In the genomic region with DNA sequence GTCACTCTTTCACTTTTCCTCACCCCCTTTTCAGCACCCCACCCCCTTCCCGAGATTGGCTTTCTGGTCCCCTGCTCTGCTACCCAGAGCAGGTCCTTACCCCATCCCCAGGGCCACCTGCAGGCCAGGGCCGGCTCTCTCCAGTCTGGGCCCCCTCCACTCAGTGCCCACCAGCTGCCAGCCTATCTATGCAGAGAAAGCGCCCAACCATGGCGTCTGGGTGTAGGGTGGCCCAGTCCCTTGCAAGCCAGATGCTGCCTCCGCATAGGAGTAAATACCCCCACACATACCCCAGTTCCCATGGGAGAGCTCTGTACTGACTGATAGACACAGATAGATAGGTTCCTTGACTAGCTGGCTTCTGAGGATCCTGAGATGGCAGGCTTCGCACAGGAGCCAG, we compare ENCODE assay signal across 18 mouse cellular contexts. TPM values are rescaled to one million over a fixed set of nuclear protein-coding genes. Genes with fewer than 3 reads are reported as not detected.
DNase-seq lines count a peak whose midpoint lies in the region; ATAC-seq and TF ChIP-seq lines count a peak whose summit lies in the region.
"Had no signal": no experiment of that assay in that cellular context is flagged by ENCODE, and none has a peak within 500 bp of the region (broad histone marks: within the 10 kb centered on the region; RNA-seq: fewer than 3 reads in every experiment).

No protein-coding gene starts in this region.

- 37% methylated on average over 6 of the region's 6 CpGs for WGBS in kidney, embryonic 15.5 days
- 59% methylated on average over 6 of the region's 6 CpGs for WGBS in midbrain, embryonic 12.5 days
- WGBS in midbrain, postnatal 0 days: 66% methylated on average over 6 of the region's 6 CpGs
- WGBS in hindbrain, embryonic 16.5 days: 49% methylated on average over 6 of the region's 6 CpGs
- 81% methylated on average over 6 of the region's 6 CpGs for WGBS in small intestine, adult 2 months

- no peak overlapping the region for H3K4me3 ChIP-seq in kidney, embryonic 15.5 days (replicated peaks)
- no peak overlapping the region for H3K4me3 ChIP-seq in midbrain, embryonic 12.5 days
- no peak overlapping the region for H3K4me3 ChIP-seq in midbrain, postnatal 0 days (ENCODE audit: low read depth, low read length)
- H3K4me3 ChIP-seq in hindbrain, embryonic 16.5 days (ENCODE audit: low read length): no peak overlapping the region
- H3K4me3 ChIP-seq in small intestine, adult 2 months (ENCODE audit: low read depth, low read length): peak overlapping the region; percentile 68
- H3K4me3 ChIP-seq: intestine, embryonic 15.5 days; limb, embryonic 13.5 days; liver, embryonic 15.5 days; myocyte had no signal

- H3K9ac ChIP-seq in kidney, embryonic 15.5 days: no peak overlapping the region
- no peak overlapping the region for H3K9ac ChIP-seq in midbrain, embryonic 12.5 days (replicated peaks)
- no peak overlapping the region for H3K9ac ChIP-seq in midbrain, postnatal 0 days (replicated peaks; ENCODE audit: low read length, poor library complexity, severe bottlenecking)
- no peak overlapping the region for H3K9ac ChIP-seq in hindbrain, embryonic 16.5 days (ENCODE audit: low read depth, low read length)
- H3K9ac ChIP-seq: intestine, embryonic 15.5 days; liver, embryonic 15.5 days had no signal

- peak overlapping the region; percentile 51 for H3K4me2 ChIP-seq in kidney, embryonic 15.5 days
- H3K4me2 ChIP-seq in midbrain, embryonic 12.5 days (replicated peaks): no peak overlapping the region
- H3K4me2 ChIP-seq in midbrain, postnatal 0 days (ENCODE audit: low read depth, low read length, poor library complexity, severe bottlenecking): no peak overlapping the region
- no peak overlapping the region for H3K4me2 ChIP-seq in hindbrain, embryonic 16.5 days (ENCODE audit: low read length)
- H3K4me2 ChIP-seq: heart, embryonic 11.5 days; limb, embryonic 13.5 days; liver, embryonic 15.5 days had no signal

- TF ChIP-seq CTCF in midbrain, postnatal 0 days (IDR thresholded peaks at IDR 0.05): no peak
- no peak for TF ChIP-seq CTCF in small intestine, adult 2 months (IDR thresholded peaks at IDR 0.05; ENCODE audit: extremely low read depth, insufficient read length, insufficient replicate concordance, low read depth, low read length)

- no peaks in the 10 kb centered on the region for H3K9me3 ChIP-seq in kidney, embryonic 15.5 days (replicated peaks)
- no peaks in the 10 kb centered on the region for H3K9me3 ChIP-seq in midbrain, embryonic 12.5 days
- no peaks in the 10 kb centered on the region for H3K9me3 ChIP-seq in midbrain, postnatal 0 days (ENCODE audit: low read length)
- no peaks in the 10 kb centered on the region for H3K9me3 ChIP-seq in hindbrain, embryonic 16.5 days (ENCODE audit: control insufficient read depth, low read length)
- H3K9me3 ChIP-seq: G1E; intestine, embryonic 15.5 days; limb, embryonic 13.5 days; liver, embryonic 15.5 days had no signal

- peaks cover 56% of the 10 kb centered on the region for H3K4me1 ChIP-seq in kidney, embryonic 15.5 days
- H3K4me1 ChIP-seq in midbrain, embryonic 12.5 days: peaks cover 12% of the 10 kb centered on the region; the same call in 1 of the 2 replicates
- H3K4me1 ChIP-seq in midbrain, postnatal 0 days (ENCODE audit: insufficient read depth, low read length): peaks cover 5% of the 10 kb centered on the region; the same call in 1 of the 2 replicates
- H3K4me1 ChIP-seq in hindbrain, embryonic 16.5 days (ENCODE audit: control insufficient read depth, insufficient read depth, low read depth, low read length): no peaks in the 10 kb centered on the region
- H3K4me1 ChIP-seq in small intestine, adult 2 months (ENCODE audit: control insufficient read depth, insufficient read depth, insufficient read length, low read length): peaks cover 38% of the 10 kb centered on the region

- H3K27ac ChIP-seq in kidney, embryonic 15.5 days: peak overlapping the region; percentile 37; the same call in 1 of the 2 replicates
- H3K27ac ChIP-seq in midbrain, embryonic 12.5 days (replicated peaks): no peak overlapping the region
- no peak overlapping the region for H3K27ac ChIP-seq in midbrain, postnatal 0 days (ENCODE audit: low read depth, low read length)
- no peak overlapping the region for H3K27ac ChIP-seq in hindbrain, embryonic 16.5 days (ENCODE audit: low read depth, low read length)
- no peak overlapping the region for H3K27ac ChIP-seq in small intestine, adult 2 months (ENCODE audit: insufficient read depth, low read depth, low read length)
- H3K27ac ChIP-seq: intestine, embryonic 15.5 days; limb, embryonic 13.5 days; liver, embryonic 15.5 days had no signal

- TF ChIP-seq POLR2A in small intestine, adult 2 months (IDR thresholded peaks at IDR 0.05; ENCODE audit: low read depth, low read length): no peak

- H3K36me3 ChIP-seq in kidney, embryonic 15.5 days: no peaks in the 10 kb centered on the region
- no peaks in the 10 kb centered on the region for H3K36me3 ChIP-seq in midbrain, embryonic 12.5 days
- no peaks in the 10 kb centered on the region for H3K36me3 ChIP-seq in midbrain, postnatal 0 days (ENCODE audit: insufficient read depth, low read length)
- H3K36me3 ChIP-seq in hindbrain, embryonic 16.5 days (ENCODE audit: control insufficient read depth, insufficient read depth, low read length): no peaks in the 10 kb centered on the region
- H3K36me3 ChIP-seq in small intestine, adult 2 months (ENCODE audit: control insufficient read depth, insufficient read depth, low read length): peaks cover 16% of the 10 kb centered on the region
- H3K36me3 ChIP-seq: G1E; intestine, embryonic 15.5 days; limb, embryonic 13.5 days; liver, embryonic 15.5 days had no signal

- peaks cover 36% of the 10 kb centered on the region for H3K27me3 ChIP-seq in kidney, embryonic 15.5 days
- peaks cover 63% of the 10 kb centered on the region for H3K27me3 ChIP-seq in midbrain, embryonic 12.5 days
- H3K27me3 ChIP-seq in midbrain, postnatal 0 days (ENCODE audit: insufficient read depth, low read length): peaks cover 16% of the 10 kb centered on the region
- peaks cover 18% of the 10 kb centered on the region for H3K27me3 ChIP-seq in hindbrain, embryonic 16.5 days (replicated peaks; ENCODE audit: control insufficient read depth, insufficient read depth, low read length)
- no peaks in the 10 kb centered on the region for H3K27me3 ChIP-seq in small intestine, adult 2 months (ENCODE audit: control insufficient read depth, insufficient read depth, low read length)

- DNase-seq in kidney, adult 18-20 months: no peak
- no peak for DNase-seq in midbrain, postnatal 0 days (ENCODE audit: low spot score)
- no peak for DNase-seq in adipocyte (ENCODE audit: low spot score)
- DNase-seq in left cerebral cortex, adult 9 months (ENCODE audit: low spot score in 2 of 2): no peak
- DNase-seq: cerebellum, adult 9-11 months; gastrocnemius, postnatal 25 days; lung, postnatal 10 days; thymus, postnatal 36 days had no signal

- peak; percentile 83 for ATAC-seq in kidney, embryonic 15.5 days (replicated peaks; ENCODE audit: low FRiP score)
- ATAC-seq in midbrain, embryonic 12.5 days (ENCODE audit: low FRiP score, low read depth): peak; percentile 57; the same call in 1 of the 2 replicates
- ATAC-seq in midbrain, postnatal 0 days (ENCODE audit: low FRiP score): no peak
- ATAC-seq in hindbrain, embryonic 16.5 days: 0 out of 2 replicates have a peak, but pooled peaks have one; percentile 18
- ATAC-seq: intestine, embryonic 15.5 days had no signal

RNA-seq across cellular contexts. Expression of a gene that starts 4.4 kb away (rescaled TPM):
- polyA plus RNA-seq in kidney, embryonic 15.5 days (2015; fragmentation: Nextera tagmentation; extraction: Ambion mirVana): 13.3 and 16.3 TPM in 2 replicates
- polyA plus RNA-seq in midbrain, embryonic 12.5 days (2016; fragmentation: Nextera tagmentation; extraction: Ambion mirVana): 0.94 and 1.2 TPM in 2 replicates
- 2.6 and 3.5 TPM in 2 replicates for total RNA-seq in midbrain, postnatal 0 days (2014; rRNA removed)
- 2.2 and 2.6 TPM in 2 replicates for polyA plus RNA-seq in midbrain, postnatal 0 days (2015; fragmentation: Nextera tagmentation; extraction: Ambion mirVana)
- polyA plus RNA-seq in hindbrain, embryonic 16.5 days (2015; fragmentation: Nextera tagmentation; extraction: Ambion mirVana): 1.8 and 2.3 TPM in 2 replicates
- polyA plus RNA-seq in small intestine, adult 2 months (2012; rRNA removed): 26.8 and 274 TPM in 2 replicates

RNA-seq across cellular contexts. Expression of a gene that starts 20.7 kb away (rescaled TPM):
- polyA plus RNA-seq in kidney, embryonic 15.5 days (2015; fragmentation: Nextera tagmentation; extraction: Ambion mirVana): 29.1 and 29.2 TPM in 2 replicates
- 114 and 120 TPM in 2 replicates for polyA plus RNA-seq in midbrain, embryonic 12.5 days (2016; fragmentation: Nextera tagmentation; extraction: Ambion mirVana)
- 25.9 and 28.7 TPM in 2 replicates for total RNA-seq in midbrain, postnatal 0 days (2014; rRNA removed)
- polyA plus RNA-seq in midbrain, postnatal 0 days (2015; fragmentation: Nextera tagmentation; extraction: Ambion mirVana): 36.1 and 43.5 TPM in 2 replicates
- 43.4 and 45.9 TPM in 2 replicates for polyA plus RNA-seq in hindbrain, embryonic 16.5 days (2015; fragmentation: Nextera tagmentation; extraction: Ambion mirVana)
- 10.7 and 14.0 TPM in 2 replicates for polyA plus RNA-seq in small intestine, adult 2 months (2012; rRNA removed)
